Comparison of ENCODE assay signal across 8 mouse cellular contexts in the genomic region with DNA sequence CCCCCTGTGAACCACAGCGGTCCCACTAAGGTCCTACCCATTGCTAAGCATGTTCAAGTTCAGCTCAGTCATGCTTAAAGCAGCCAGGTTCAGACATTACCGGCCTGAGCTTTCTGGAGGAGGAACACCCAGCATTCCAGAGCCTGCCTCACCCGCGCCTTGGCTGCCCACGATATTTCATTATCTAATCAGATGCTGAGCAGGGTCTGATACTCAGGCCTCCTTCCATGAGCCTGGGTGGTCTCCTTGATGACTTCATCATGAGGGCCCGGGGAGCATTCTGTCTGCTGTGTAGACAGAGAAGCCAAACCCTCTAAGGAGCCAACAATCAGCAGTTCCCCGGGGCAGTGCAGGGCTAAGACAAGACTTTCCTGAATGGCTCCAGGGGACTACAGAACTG.
A peak's percentile ranks its signal among the peaks of the same experiment; 100 is the strongest.
DNase-seq lines count a peak whose midpoint lies in the region; ATAC-seq and TF ChIP-seq lines count a peak whose summit lies in the region.

No protein-coding gene starts in this region.

- ATAC-seq in forebrain, embryonic 14.5 days = peak; percentile 54
- ATAC-seq in limb, embryonic 14.5 days (ENCODE audit: low FRiP score, low read depth) = peak; percentile 51; the same call in 1 of the 2 replicates

- H3K4me2 ChIP-seq in forebrain, embryonic 14.5 days (ENCODE audit: low read length) = no peak overlapping the region
- H3K4me2 ChIP-seq in limb, embryonic 14.5 days (replicated peaks; ENCODE audit: low read depth, low read length, severe bottlenecking) = no peak overlapping the region

- intact Hi-C loops in left cerebral cortex, postnatal 4 days (cut with DNase I) = loop anchor here (5.0 kb wide), 1 partner anchor 141 kb away; no protein-coding TSS in a partner anchor

- WGBS in forebrain, embryonic 14.5 days = 52% methylated on average over 7 of the region's 7 CpGs
- WGBS in limb, embryonic 14.5 days = 49% methylated on average over 7 of the region's 7 CpGs

- H3K9ac ChIP-seq in forebrain, embryonic 14.5 days (ENCODE audit: low read length) = no peak overlapping the region
- H3K9ac ChIP-seq in limb, embryonic 14.5 days (ENCODE audit: low read depth, low read length, severe bottlenecking) = no peak overlapping the region

- H3K36me3 ChIP-seq in forebrain, embryonic 14.5 days (ENCODE audit: control insufficient read depth, insufficient read depth, low read length) = no peaks in the 10 kb centered on the region
- H3K36me3 ChIP-seq in limb, embryonic 14.5 days (ENCODE audit: control insufficient read depth, insufficient read depth, low read length) = 0 out of 2 replicates have a peak, but pooled peaks cover 2% of the 10 kb centered on the region

- TF ChIP-seq POLR2A in limb, embryonic 14.5 days (IDR thresholded peaks at IDR 0.05; ENCODE audit: borderline replicate concordance, extremely low read depth, insufficient read depth, insufficient read length) = no peak

- H3K27ac ChIP-seq in forebrain, embryonic 14.5 days (ENCODE audit: low read depth, low read length) = no peak overlapping the region
- H3K27ac ChIP-seq in limb, embryonic 14.5 days (replicated peaks; ENCODE audit: low read depth, low read length) = peak overlapping the region; percentile 39; the same call in 1 of the 2 replicates

- DNase-seq in heart, adult 11 months = peak; percentile 95
- no peak for DNase-seq in heart, adult 8-10 months (ENCODE audit: low spot score)
- peak; percentile 69 for DNase-seq in 3134 (ENCODE audit: extremely low read depth, insufficient read length, low spot score)
- no peak for DNase-seq in forebrain, embryonic 14.5 days (ENCODE audit: low spot score)
- peak; percentile 45 for DNase-seq in limb, embryonic 14.5 days (ENCODE audit: low spot score)
- no peak for DNase-seq in left cerebral cortex, postnatal 4 days
- DNase-seq in B cell, adult 2 months = no peak
- DNase-seq in cerebellum, postnatal 25 days = no peak

- no peaks in the 10 kb centered on the region for H3K4me1 ChIP-seq in forebrain, embryonic 14.5 days (ENCODE audit: control insufficient read depth, insufficient read depth, low read length)
- peaks cover 17% of the 10 kb centered on the region for H3K4me1 ChIP-seq in limb, embryonic 14.5 days (ENCODE audit: control insufficient read depth, insufficient read depth, low read length)

- no peaks in the 10 kb centered on the region for H3K9me3 ChIP-seq in forebrain, embryonic 14.5 days (replicated peaks; ENCODE audit: control insufficient read depth, low read length)
- H3K9me3 ChIP-seq in limb, embryonic 14.5 days (ENCODE audit: control insufficient read depth, low read length) = 0 out of 2 replicates have a peak, but pooled peaks cover 5% of the 10 kb centered on the region

- no peaks in the 10 kb centered on the region for H3K27me3 ChIP-seq in forebrain, embryonic 14.5 days (replicated peaks; ENCODE audit: control insufficient read depth, insufficient read depth, low read length)
- H3K27me3 ChIP-seq in limb, embryonic 14.5 days (ENCODE audit: control insufficient read depth, insufficient read depth, low read length) = no peaks in the 10 kb centered on the region

- no peak overlapping the region for H3K4me3 ChIP-seq in forebrain, embryonic 14.5 days (ENCODE audit: low read depth, low read length)
- H3K4me3 ChIP-seq in limb, embryonic 14.5 days (replicated peaks; ENCODE audit: low read length) = no peak overlapping the region

Comparison
In these comparisons a context has a peak if more than half of its experiments do, and no peak if none do; other contexts are left out.
1. DNase-seq: peak in heart, adult 11 months (single experiment), 3134 (single experiment) and limb, embryonic 14.5 days (single experiment); none in heart, adult 8-10 months (single experiment), forebrain, embryonic 14.5 days (single experiment), left cerebral cortex, postnatal 4 days (single experiment), B cell, adult 2 months (0 of 2) and cerebellum, postnatal 25 days (0 of 2).